Mouse (Mus musculus) spleen, adult 12 weeks (tissue): ENCODE data around the gene 1700122O11Rik.

Source experiments
- DNase-seq: peaks from one replicate; pipeline ENCODE4 v3.0.0; 2022; ENCODE audit warnings: low spot score

1700122O11Rik gene

DNA sequence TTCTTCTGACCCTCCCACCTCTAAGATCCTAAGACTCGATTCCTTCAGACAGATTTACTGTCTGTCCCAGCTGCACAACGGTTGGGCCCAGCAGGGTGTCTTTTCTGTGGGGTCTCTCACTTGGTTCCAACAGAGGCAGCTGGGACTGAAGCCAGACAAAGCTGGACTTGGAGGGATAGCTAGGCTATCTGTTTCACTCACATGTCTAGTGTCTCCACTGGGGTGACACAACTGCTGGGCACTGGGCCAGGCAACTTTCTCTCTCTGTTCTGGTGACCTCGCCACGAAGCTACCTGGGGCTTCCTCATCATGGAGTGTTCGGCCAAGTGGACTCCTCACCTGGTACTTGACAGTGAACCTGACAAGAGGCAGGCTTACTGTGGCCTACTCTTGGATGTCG is 10.4 kb downstream of the 1700122O11Rik start:
- no peak for DNase-seq

DNA sequence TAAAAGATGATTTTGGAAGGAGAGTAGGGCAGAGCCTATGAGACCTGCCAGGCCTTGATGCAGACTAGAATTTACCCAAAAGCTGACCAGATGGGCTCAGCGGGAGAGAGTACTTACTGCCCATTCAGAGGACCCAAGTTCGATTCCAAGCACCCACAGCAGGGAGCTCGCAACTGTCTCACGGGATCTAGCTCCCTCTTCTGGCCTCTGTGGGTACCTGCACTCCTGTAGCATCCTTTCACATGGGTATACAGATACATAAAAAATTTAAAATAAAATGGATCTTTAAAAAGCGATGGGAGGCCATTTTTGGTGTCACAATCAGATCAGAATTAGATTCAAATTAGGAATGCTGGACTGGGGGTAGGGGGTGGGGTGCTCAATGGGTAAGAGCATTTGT is 11.1 kb downstream of the 1700122O11Rik start:
- DNase-seq, result no peak

DNA sequence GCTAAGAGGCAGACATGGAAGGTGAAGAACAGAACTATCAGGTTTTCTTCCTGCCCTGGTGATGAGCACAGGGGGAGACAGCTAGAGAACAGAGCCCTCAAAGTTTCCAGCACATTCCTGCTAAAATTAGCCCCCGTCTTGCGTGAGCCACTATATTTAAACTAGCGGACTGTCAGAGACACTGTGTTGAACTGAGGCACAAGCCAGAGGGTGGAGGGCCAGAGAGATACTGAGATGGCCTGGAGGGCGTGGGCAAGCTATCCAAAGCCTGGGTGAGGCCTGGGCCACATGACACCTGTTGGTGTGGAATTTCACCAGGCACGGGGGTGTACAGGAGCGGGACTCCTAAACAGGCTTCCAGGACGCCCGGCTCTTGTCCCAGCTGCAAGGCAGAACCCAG is 14.0 kb downstream of the 1700122O11Rik start:
- no peak for DNase-seq

DNA sequence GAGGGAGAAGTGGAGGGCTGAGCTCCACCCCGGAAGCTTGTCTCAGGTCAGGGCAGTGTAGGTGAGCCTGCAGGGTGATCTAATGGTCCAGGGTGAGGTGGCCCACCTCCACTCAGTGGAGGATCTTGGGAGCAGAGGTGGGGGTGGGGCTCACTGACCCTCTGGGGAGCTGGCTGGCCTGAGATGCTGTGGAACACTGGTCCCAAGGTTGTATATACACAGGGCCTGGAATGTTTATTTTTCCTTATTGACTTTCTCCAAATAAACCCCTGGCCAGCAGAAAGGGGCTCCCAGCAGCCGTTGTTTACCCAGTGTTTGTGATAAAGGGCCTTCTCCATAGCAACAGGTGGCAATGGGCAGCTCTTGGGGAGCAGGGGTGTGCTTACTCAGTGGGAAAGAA is 18.5 kb downstream of the 1700122O11Rik start:
- DNase-seq, result no peak

DNA sequence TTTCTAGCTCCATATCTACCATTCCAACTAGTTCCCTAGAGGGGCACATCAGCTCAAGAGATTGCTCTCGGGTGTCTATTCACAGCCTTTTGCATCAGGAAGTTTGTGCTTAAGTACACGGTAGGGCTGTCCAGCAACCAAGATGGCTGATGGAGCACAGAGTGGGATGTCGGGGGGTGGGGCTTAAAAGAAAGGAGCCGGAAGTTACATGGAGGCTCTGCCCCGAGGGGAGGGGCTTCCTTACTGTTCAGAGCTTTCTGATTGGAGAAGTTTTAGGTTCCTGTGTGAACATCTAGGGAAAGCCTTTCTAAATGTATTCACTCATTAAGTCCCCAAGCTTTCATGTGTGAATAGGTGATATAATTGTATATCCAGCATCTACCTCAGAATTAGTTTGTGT is 21.5 kb downstream of the 1700122O11Rik start:
- DNase-seq, result no peak

DNA sequence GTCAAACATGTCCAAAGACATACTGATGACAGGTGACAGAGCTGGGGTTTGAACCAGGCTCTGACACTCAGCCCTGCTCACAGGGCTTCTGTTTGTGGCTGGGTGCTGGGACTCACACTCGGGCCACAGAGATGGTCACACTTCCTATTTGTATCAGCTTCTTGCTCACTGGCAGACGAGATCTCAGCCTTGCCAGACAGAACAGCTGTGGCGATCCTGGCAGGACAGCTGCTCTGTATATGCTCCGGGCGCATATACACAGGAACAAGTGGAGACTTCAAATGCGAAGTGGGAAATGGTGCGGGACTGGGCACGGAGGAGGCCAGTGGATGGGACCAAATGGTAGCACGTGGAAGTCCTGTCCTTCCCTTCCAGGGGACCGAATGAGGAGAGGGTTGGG is 25.5 kb downstream of the 1700122O11Rik start:
- DNase-seq, result no peak

DNA sequence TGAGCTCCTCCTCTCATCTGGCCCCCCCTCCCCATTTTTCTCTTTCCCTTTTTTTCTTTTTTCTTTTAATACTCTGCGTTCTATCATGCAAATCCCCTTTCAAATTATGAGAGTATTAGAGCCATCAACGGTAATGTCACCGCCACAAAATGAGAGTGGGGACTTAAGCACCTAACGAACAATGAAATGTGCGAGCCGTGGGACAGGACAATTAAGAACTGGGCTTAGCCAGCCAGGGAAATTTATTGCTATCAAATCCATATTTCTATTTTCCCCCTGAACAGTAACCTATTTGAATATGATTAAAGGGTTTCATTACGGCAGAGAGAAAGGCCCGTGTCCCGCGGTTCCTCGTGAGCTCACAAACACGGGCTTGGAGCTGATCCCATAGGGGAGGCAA is 27.0 kb downstream of the 1700122O11Rik start:
- DNase-seq, result no peak

DNA sequence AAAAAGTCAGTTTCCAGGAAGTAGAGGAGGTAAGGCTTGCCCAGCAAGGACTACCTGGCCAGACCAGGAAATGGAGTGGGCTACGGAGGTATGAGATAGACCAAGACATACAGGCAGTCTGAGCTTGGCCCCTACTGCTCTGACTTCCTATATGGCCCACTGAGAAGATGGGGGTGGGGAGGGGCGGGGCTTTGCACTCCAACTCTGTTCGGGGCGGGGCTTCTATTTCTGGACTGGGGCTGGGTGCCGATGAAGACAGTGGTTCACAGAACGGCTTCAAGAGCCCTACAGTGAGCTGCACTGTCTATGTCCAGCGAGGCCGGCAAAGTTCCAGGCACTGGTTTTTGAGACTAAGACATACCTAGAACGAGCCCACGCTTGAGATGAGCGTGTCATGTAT is 27.8 kb downstream of the 1700122O11Rik start:
- no peak for DNase-seq

DNA sequence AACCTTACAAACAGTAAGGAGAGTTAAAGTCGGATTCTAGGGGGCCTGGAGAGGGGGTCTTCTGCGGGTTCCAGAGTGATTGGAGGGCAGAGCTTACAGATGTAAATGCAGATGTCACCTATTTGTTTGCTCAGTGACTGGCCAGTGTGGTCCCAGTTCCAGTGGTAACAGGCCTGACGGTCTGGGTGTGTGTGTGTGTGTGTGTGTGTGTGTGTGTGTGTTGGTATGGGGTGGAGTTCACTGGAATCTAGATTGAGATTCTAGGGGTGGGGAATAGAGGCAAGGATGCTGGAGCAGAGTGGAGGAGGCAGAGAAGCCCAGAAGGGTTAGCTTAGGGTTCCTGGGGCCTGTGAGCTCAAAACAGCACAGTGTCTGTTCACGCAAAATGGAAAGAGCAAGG is 32.3 kb downstream of the 1700122O11Rik start:
- no peak for DNase-seq

DNA sequence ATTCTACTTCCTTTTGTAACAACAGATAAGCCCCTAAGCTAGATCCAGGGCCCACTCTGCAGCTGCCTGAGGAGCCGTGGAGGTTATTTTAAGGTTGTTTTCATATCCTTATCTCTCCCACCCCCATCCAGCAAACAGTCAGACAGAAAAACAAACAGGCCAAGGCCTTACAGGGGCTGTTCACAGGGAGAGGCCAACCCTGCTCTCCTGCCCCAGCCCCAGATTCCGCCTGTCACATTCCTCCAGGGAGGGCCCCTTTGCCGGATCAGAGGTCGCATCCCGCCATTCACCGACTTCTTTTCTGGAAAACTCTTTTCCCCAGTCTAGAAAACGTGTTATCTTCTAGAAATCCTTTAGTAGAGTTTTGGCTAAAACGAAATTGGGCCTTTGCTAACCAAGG is 33.0 kb downstream of the 1700122O11Rik start:
- DNase-seq, result no peak

DNA sequence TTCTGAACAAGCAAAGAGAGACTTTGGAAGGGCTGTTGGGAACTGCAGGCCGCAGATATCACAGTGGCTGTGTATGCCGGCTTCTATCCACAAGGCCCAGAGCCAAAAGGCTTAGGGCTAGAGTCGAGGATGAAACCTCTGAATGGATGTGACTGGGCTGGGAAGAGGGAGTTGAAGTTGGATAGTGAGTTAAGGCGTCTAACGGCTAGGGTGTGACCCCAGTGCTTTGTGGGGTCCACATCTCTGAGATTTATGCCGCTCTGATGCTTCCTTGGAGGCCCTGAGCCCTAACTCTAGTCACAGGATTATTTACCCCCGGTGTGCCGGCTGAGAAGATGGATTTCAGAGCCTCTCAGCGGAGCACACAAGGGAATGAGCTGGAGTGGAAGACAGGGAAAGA is 33.5 kb downstream of the 1700122O11Rik start:
- no peak for DNase-seq

DNA sequence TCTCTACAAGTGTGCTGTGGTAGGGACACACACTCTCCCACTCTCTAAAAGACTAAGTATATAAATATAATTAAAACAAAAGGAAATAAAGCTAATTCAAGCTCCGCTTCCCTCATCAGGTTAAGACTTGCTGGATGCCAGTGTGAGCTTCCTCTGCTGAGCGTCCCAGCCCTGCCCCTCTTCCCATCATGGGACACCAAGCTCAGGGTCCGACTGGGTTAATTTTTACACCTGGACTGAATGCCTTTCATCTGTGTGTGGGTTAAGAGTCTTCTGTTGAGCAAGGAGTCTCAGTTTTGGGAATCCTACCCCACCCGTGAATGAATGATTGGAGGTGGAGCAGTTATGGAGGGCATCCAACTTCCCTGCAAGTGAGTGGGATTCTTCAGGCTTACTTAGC is 35.6 kb downstream of the 1700122O11Rik start:
- DNase-seq, result no peak

DNA sequence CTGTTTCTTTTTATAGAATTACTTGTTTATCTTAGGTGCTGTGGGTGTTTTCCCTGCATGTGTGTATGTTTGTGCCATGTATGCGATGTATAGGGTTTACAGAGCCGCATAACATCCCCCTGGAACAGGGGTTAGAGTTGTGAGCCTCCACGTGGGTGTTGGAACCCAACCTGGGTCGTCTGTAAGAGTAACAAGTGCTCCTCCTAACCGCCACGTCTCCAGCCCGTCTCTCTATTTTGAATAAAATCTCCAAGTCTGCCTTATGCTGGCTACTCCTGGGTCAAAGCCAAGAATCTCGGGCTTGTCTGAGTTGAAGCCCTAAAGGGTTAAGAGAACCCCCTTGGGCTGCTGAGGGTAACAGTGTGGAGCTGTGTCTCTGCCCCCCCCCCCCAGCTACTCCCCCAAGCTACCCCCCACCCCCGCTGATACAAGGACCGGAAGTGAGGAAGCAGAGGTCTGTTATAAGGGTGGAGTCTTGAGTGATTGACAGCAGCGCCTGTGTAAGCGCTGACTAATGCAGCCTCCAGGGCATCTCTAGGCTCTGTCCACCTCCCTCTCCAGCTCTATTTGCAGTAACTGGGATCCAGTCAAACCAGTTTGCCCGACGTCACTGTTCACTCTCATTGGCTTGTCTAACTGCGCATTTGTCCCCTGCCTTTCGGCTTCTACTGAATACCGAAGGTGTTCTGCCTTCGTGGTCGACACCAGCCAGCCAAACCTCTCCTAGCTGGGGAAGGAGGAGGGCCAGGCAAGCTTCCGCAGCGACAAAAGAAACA is 36.3 kb downstream of the 1700122O11Rik start:
- DNase-seq, result no peak

DNA sequence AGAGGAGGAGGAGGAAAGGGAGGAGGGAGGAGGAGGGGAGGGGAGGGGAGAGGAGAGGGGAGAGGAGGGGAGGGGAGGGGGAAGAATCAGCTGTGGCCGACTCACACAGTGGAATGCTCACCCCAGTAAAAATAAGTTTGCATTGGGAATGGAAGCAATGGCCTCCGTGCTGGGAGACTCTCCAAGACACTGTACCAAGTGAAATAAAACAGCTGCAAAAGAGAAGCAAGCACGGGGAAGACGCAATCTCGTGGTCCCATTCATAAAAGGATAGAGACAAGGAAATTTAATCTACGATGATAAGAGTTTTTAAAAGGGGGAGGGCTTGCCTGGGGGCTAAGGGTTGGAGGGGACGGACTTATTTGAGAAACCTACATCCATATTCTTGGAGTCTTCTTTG is 36.9 kb downstream of the 1700122O11Rik start:
- no peak for DNase-seq

DNA sequence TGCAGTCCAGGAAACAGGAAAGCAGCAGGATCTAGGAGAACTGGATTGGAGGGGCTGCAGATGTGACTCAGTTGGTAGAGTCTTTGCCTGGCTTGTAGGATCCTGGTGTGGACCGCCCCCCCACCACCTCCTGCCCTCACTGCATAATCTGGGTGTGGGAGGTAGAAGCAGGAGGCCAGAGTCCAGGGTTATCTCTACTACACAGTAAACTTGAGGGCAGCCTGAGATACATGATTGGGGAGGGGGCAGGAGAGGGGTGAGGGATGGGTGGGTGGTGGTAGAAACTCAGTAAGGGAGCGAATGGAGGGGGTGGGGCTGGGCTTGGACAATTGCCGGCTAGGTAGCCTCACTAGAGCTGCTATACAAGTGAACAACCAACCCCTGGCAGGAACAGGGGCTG is 38.3 kb downstream of the 1700122O11Rik start:
- no peak for DNase-seq

DNA sequence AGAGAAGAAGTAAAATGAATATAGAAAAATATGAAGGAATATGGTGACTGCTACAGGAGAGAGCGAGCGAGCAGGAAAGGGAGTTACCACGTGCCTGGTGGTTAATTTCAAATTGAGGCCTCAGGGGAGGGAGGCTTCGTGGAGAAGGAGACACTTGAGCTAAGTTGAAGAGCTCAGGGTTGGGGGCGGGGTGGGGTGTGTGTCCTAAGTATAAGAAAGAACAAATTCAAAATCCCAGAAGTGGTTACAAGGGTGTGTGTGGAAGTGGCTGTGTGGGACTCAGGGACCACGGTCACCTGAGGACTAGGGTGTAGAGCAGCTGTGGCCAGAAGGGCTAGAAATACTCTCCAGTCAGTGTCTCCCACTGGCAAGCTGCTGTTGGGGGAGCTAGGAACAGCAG is 38.7 kb downstream of the 1700122O11Rik start:
- no peak for DNase-seq

DNA sequence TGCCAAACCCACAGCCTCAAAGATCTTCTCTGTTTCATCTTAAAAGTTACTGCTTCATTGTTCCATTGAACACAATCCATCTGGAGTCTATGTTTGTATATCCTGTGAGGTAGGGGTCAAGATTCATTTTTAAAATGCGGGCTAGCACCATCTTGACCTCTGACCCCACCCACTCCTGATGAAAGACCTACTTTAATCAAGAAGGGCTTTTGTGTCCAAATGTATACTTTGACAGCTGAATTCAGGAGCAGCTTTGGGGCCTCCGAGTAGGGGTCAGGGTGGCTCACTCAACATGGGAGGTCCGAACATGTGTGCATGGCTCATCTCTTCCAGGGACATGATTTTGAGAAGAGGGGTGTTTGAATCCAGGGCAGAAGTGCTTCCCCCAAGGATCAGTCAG is 40.3 kb downstream of the 1700122O11Rik start:
- no peak for DNase-seq

DNA sequence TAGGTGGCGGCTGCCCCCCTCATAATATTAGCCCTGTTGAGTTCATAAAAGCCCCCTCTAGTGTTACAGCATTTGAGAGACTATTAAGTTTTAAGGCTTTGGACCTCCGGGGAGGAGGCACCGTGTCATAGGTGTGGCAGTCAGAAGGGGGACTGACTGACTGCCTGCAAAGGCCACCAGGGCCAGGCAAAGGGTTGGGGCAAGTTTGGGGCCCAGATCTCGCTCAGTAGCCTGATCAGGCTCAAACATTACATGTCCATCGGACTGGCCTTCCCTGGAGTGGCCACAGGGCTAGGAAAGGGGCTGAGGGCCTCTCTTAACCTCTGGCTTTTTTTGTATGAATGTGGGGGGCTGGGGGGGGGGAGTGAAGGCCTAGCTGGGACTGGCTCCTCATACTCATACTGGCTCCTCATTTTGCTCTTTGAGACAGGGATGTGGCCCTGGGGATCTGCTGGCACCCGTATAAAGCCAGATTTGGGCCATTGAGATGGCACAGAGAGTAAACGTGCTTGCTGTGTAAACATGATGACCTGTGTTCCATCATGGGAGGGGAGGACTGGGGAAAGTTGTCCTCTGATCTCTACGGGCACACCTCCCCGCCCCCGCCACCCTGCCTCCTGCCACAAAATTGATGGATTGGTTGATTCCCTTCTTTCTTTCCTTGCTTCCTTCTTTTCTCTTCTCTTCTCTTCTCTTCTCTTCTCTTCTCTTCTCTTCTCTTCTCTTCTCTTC is 47.5 kb downstream of the 1700122O11Rik start:
- no peak for DNase-seq

DNA sequence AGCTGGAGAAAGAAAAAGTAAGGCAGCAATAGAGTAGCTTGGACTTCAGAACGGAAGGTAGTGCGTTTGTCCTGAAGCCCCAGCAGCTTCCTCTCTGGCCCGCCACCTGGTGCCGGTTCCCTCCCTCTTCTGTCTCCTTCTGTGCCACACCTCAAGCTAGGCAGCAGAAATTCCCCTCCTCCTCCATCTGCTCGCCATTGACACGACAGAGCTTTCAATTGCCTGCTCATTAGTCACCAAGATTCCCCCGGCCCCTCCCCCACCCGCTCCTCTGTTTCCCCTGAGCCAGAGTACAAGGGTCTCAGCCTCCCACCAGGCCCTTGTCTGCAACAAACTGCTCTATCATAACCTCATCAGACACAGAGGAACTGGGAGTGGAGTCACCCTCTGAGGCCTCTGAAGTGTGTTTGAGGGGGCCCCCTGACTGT is 48.1 kb downstream of the 1700122O11Rik start:
- no peak for DNase-seq

DNA sequence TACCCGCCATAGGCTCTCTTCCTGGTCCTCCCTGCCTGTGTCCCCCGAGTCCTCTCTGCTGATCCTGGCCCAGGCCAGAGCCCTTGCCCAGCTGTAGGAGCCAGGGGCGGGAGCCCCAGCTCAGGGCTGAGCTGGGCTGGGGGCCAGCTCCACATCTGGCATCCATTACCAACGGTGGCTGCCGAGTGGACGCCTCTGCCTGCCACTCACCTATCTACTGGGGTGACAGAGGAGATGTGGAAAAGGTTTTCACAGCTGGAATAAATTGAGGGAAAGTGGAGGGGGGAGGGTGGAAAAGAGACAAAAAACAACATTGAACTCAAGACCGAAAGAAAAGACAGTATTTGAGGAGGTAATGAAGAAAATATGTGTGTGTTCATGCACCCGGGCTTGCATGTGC is 49.3 kb downstream of the 1700122O11Rik start:
- no peak for DNase-seq

DNA sequence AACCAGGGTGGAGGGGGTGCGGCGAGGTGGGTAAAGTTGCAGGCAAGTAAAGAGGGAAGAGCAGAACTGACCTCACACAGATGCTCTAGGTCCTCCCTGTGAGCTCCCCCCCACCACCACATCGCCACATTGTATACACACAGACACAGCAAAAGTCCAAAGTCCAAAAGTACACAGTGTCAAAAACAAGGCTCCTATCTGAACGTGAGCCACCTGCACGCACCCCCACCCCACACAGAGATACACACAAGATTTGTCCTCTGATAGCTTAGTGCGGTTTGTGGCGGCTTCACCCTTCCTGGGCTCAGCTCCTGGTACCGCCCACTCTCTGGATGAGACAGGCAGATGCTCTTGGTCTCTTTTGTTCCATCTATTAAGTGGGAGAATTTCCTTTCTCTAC is 50.0 kb downstream of the 1700122O11Rik start:
- no peak for DNase-seq
